Mouse (Mus musculus) heart, adult 8-10 months (tissue): ENCODE data around the gene Lrrtm3. TPM values are rescaled to one million over a fixed set of nuclear protein-coding genes. Genes with fewer than 3 reads are reported as not detected.

ENCODE experiments used
- DNase-seq: peaks from one replicate; pipeline ENCODE4 v3.0.0; 2022; ENCODE audit warnings: low spot score
- total RNA-seq, 4 experiments: library from RNA; stranded (reverse); gene quantifications; 2 replicates each; pipeline ENCODE4 v1.2.4; 2022

Gene Lrrtm3
- total RNA-seq, 4 experiments from 2014 or later = 0.16 to 0.60 (median 0.50) TPM; not detected in 1

GRCm38 (mm10) chr10:64041892-64042291, 48.2 kb downstream of the Lrrtm3 start:
- no peak for DNase-seq

GRCm38 (mm10) chr10:64041218-64041617, 48.9 kb downstream of the Lrrtm3 start:
- no peak for DNase-seq

GRCm38 (mm10) chr10:64039760-64040535, 50.1 kb downstream of the Lrrtm3 start:
- peak; percentile 28 for DNase-seq

- no peak for DNase-seq
Measured at GRCm38 (mm10) chr10:64030901-64031300, 59.2 kb downstream of the Lrrtm3 start.

- no peak for DNase-seq
Measured at GRCm38 (mm10) chr10:64023340-64023739, 66.7 kb downstream of the Lrrtm3 start.

- DNase-seq = no peak
Measured at GRCm38 (mm10) chr10:64020347-64020746, 69.7 kb downstream of the Lrrtm3 start.

GRCm38 (mm10) chr10:64001996-64002395, 88.1 kb downstream of the Lrrtm3 start:
- no peak for DNase-seq

- no peak for DNase-seq
Measured at GRCm38 (mm10) chr10:64001531-64001930, 88.5 kb downstream of the Lrrtm3 start.

GRCm38 (mm10) chr10:63994251-63994650, 95.8 kb downstream of the Lrrtm3 start:
- DNase-seq = no peak

GRCm38 (mm10) chr10:63985576-63985975, 104.5 kb downstream of the Lrrtm3 start:
- DNase-seq = no peak

- no peak for DNase-seq
Measured at GRCm38 (mm10) chr10:63979410-63979809, 110.7 kb downstream of the Lrrtm3 start.

- no peak for DNase-seq
Measured at GRCm38 (mm10) chr10:63978969-63979368, 111.1 kb downstream of the Lrrtm3 start.

- no peak for DNase-seq
Measured at GRCm38 (mm10) chr10:63978535-63978934, 111.5 kb downstream of the Lrrtm3 start.

- DNase-seq = no peak
Measured at GRCm38 (mm10) chr10:63978101-63978500, 112.0 kb downstream of the Lrrtm3 start.

GRCm38 (mm10) chr10:63972300-63972699, 117.8 kb downstream of the Lrrtm3 start:
- DNase-seq = no peak

- peak; percentile 63 for DNase-seq
Measured at GRCm38 (mm10) chr10:63954308-63954930, 135.7 kb downstream of the Lrrtm3 start.

GRCm38 (mm10) chr10:63951481-63951880, 138.6 kb downstream of the Lrrtm3 start:
- no peak for DNase-seq

GRCm38 (mm10) chr10:63950867-63951266, 139.2 kb downstream of the Lrrtm3 start:
- peak; percentile 34 for DNase-seq

GRCm38 (mm10) chr10:63947266-63947665, 142.8 kb downstream of the Lrrtm3 start:
- DNase-seq = no peak

- DNase-seq = no peak
Measured at GRCm38 (mm10) chr10:63945534-63945933, 144.5 kb downstream of the Lrrtm3 start.

GRCm38 (mm10) chr10:63933946-63934345, 156.1 kb downstream of the Lrrtm3 start:
- no peak for DNase-seq

- DNase-seq = no peak
Measured at GRCm38 (mm10) chr10:63927334-63927733, 162.7 kb downstream of the Lrrtm3 start, which contains the start of gene Gm10118. Gene Gm10118, minus strand, starts transcription at chr10:63927434.

GRCm38 (mm10) chr10:63908878-63909277, 181.2 kb downstream of the Lrrtm3 start:
- DNase-seq = no peak
